Mouse (Mus musculus) midbrain, postnatal 0 days (tissue): Measurements from ENCODE around the gene Eif4e3. TPM values are rescaled to one million over a fixed set of nuclear protein-coding genes. Genes with fewer than 3 reads are reported as not detected.

Experiments
- ATAC-seq: fragments of 200-750 bp; cut with Nextera tagmentation; 2 replicates; pipeline ENCODE4 v1.8.0; 2017; ENCODE audit warnings: moderate number of reproducible peaks, mild to moderate bottlenecking, moderate TSS enrichment, moderate library complexity; ENCODE audit not compliant: low FRiP score
- DNase-seq: peaks from one replicate; pipeline ENCODE4 v3.0.0-alpha.2; 2015; ENCODE audit warnings: low spot score
- H3K27ac ChIP-seq: fragments of 300-500 bp; sonication (generic); 2 replicates; pipeline ENCODE4 v1.5.1; 2014; ENCODE audit warnings: low read depth, mild to moderate bottlenecking, low read length, mixed read lengths
- H3K27me3 ChIP-seq: fragments of 300-500 bp; sonication (generic); 2 replicates; pipeline ENCODE4 v1.6.1; 2014; ENCODE audit warnings: low read length, control low read depth, mixed read lengths; ENCODE audit not compliant: insufficient read depth
- H3K36me3 ChIP-seq: fragments of 300-500 bp; sonication (generic); 2 replicates; pipeline ENCODE4 v1.6.1; 2014; ENCODE audit warnings: low read length, control low read depth, mixed read lengths; ENCODE audit not compliant: insufficient read depth
- H3K4me1 ChIP-seq: fragments of 300-500 bp; sonication (generic); 2 replicates; pipeline ENCODE4 v1.6.1; 2014; ENCODE audit warnings: mild to moderate bottlenecking, control low read depth, antibody characterized with exemption, low read length, mixed read lengths; ENCODE audit not compliant: insufficient read depth
- H3K4me2 ChIP-seq: fragments of 300-500 bp; sonication (generic); 2 replicates; pipeline ENCODE4 v1.6.1; 2014; ENCODE audit warnings: low read depth, mild to moderate bottlenecking, low read length, mixed read lengths; ENCODE audit not compliant: poor library complexity, severe bottlenecking
- H3K4me3 ChIP-seq: fragments of 300-500 bp; sonication (generic); 2 replicates; pipeline ENCODE4 v1.5.1; 2014; ENCODE audit warnings: low read depth, mild to moderate bottlenecking, low read length, moderate library complexity
- H3K9ac ChIP-seq: fragments of 300-500 bp; sonication (generic); replicated peaks from 2 replicates; pipeline ENCODE4 v1.6.1; 2014; ENCODE audit warnings: mild to moderate bottlenecking, low read length, moderate library complexity, mixed read lengths; ENCODE audit not compliant: poor library complexity, severe bottlenecking
- H3K9me3 ChIP-seq: fragments of 300-500 bp; sonication (generic); 2 replicates; pipeline ENCODE4 v1.6.1; 2016; ENCODE audit warnings: low read length, control low read depth
- CTCF ChIP-seq: IDR thresholded peaks from 2 replicates; pipeline ENCODE4 v1.5.1; 2016; ENCODE audit warnings: antibody characterized with exemption, mild to moderate bottlenecking
- WGBS: fragments of 180-500 bp; shearing (Covaris S2); extraction: QIAGEN DNeasy Blood & Tissue Kit; methylation state at CpG from one replicate; pipeline ENCODE4 v1.1.7; 2014; 5-methylcytosine and 5-hydroxymethylcytosine counted together
- polyA plus RNA-seq: library from polyadenylated mRNA; unstranded; fragments of >200 nt; fragmentation: Nextera tagmentation; extraction: Ambion mirVana; gene quantifications from 2 replicates; pipeline ENCODE4 v1.2.1, GENCODE M21; 2015
- total RNA-seq: library from RNA; depleted of rRNA; stranded (reverse); fragments of >200 nt; gene quantifications from 2 replicates; pipeline ENCODE4 v1.2.3, GENCODE M21; 2014

Gene Eif4e3
- total and polyA plus RNA-seq, 2 experiments from 2014 or later, result 5.5 to 10.6 TPM

DNA sequence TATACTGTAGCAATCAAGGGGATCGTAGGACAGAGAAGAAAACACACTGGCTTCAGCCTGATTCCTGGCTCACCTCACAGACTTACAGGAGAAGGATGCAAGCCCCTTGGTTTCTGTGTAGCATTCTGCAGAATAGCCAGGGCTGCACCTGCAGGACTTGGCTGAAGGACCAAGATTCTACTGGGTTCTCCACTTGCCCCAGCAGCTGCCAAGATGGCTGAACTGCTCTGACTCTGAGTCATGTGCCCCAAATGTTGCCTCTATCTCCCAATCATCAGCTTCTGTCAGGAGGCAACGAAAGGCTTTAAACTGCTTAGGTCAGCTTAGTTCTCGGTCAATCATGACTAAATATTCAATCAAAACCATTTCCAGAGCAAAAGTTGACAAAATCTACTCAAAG lies 42.0 kb downstream of the Eif4e3 start:
- Histone ChIP-seq H3K27me3 (no peaks in the 10 kb centered on the region), H3K9ac (no peak overlapping the region), H3K4me2 (no peak overlapping the region), H3K9me3 (no peaks in the 10 kb centered on the region), H3K4me3 (no peak overlapping the region), H3K36me3 (0 out of 2 replicates have a peak, but pooled peaks cover 8% of the 10 kb centered on the region), H3K4me1 (no peaks in the 10 kb centered on the region), H3K27ac (no peak overlapping the region)
- no peak for TF ChIP-seq CTCF
- no peak for ATAC-seq
- no peak for DNase-seq
- WGBS, result 86% methylated on average over 3 of the region's 3 CpGs

DNA sequence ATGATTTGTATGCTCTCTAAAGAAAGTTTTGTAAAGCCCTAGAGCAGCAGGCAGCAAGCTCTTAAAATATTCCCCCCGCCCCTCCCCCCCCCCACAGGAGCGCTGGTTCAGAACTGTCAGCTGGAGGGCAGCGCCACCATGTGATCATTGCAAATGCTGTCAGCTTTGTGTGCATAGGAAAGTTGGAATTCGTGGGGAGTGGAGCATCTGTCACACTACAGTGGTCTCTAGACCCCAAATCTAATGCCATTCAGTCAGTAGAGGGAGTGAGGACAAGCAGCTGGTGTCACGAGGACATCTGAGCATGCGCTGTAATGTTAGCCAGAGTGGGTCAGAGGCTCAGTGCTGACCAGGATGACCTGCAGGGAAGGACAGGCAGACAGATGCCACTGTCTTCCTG lies 42.9 kb downstream of the Eif4e3 start:
- H3K36me3 ChIP-seq, result 0 out of 2 replicates have a peak, but pooled peaks cover 3% of the 10 kb centered on the region
- DNase-seq (peak; percentile 67), ATAC-seq (no peak)
- no peaks in the 10 kb centered on the region for H3K4me1 ChIP-seq
- peak; percentile 69 for TF ChIP-seq CTCF
- H3K27ac ChIP-seq, result no peak overlapping the region
- H3K27me3 ChIP-seq, result no peaks in the 10 kb centered on the region
- H3K4me2 ChIP-seq, result no peak overlapping the region
- H3K9me3 ChIP-seq, result no peaks in the 10 kb centered on the region
- no peak overlapping the region for H3K9ac ChIP-seq
- 10% methylated on average over 6 of the region's 6 CpGs for WGBS
- no peak overlapping the region for H3K4me3 ChIP-seq

DNA sequence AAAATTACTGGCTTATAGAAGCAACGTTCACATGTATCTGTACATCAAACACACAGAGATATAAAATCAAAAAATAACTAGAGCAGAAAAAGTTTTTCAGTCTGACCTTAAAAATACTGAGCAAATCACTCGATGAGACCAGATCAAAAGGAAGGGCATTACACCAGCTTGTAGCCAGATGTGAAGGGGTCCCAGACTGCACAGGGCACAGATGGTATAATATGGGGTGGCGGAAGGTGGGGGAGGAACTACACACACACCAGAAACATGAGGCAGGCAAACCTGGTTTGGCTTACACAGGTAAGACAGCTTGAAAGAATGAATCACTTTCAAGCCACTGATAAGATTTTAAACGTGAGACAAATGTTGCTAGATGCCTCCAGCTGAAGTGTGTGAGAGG lies 45.4 kb downstream of the Eif4e3 start:
- no peaks in the 10 kb centered on the region for H3K9me3 ChIP-seq
- no peak overlapping the region for H3K4me3 ChIP-seq
- no peak overlapping the region for H3K9ac ChIP-seq
- TF ChIP-seq CTCF, result no peak
- no peaks in the 10 kb centered on the region for H3K36me3 ChIP-seq
- H3K4me2 ChIP-seq, result no peak overlapping the region
- no peak overlapping the region for H3K27ac ChIP-seq
- no peaks in the 10 kb centered on the region for H3K4me1 ChIP-seq
- no peak for DNase-seq
- no peaks in the 10 kb centered on the region for H3K27me3 ChIP-seq
- WGBS, result 70% methylated on average over 4 of the region's 4 CpGs
- ATAC-seq, result no peak

DNA sequence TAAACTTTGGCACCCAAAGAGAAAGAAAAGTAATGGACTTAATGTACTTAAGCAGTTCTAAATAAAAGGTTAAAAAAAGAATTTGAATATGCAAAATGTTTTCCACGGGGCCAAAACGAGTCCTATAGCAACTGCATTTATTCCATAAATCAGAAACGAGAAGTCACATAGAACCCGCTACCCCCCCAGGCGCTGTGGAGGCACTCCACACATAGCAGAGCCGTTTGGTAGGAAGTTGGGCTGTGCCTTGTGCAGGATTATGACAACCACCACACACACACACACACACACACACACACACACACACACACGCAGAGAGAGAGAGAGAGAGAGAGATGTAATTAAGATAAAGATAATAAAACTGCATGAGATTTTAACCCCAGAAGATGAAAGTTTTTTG lies 46.1 kb downstream of the Eif4e3 start:
- 73% methylated on average over 7 of the region's 7 CpGs for WGBS
- Histone ChIP-seq H3K27ac (no peak overlapping the region), H3K4me2 (no peak overlapping the region), H3K4me1 (no peaks in the 10 kb centered on the region), H3K9me3 (no peaks in the 10 kb centered on the region), H3K9ac (no peak overlapping the region), H3K4me3 (no peak overlapping the region), H3K27me3 (no peaks in the 10 kb centered on the region), H3K36me3 (no peaks in the 10 kb centered on the region)
- DNase-seq, result no peak
- no peak for ATAC-seq
- no peak for TF ChIP-seq CTCF

DNA sequence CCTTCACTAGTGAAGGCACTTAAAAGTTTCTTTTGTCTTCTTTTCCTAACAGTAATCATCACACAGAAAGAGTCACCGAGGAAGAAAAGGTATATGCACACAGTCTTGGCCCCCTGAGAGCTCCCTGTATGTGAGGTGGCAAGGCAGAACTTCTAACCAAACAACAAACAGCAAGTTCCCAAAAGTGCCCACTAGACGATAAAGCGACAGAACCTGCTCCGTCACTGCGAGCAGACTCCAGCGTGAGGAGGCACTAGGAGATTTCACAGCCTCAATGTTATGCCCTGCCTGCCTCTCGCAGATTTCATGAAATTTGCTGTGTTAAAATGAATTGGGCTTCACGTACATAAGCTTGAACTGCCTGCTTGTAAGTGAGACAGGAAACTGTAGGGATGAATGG lies 46.6 kb downstream of the Eif4e3 start:
- no peaks in the 10 kb centered on the region for H3K9me3 ChIP-seq
- no peak overlapping the region for H3K9ac ChIP-seq
- no peak for ATAC-seq
- H3K27me3 ChIP-seq, result no peaks in the 10 kb centered on the region
- H3K4me1 ChIP-seq, result peaks cover 2% of the 10 kb centered on the region; the same call in 1 of the 2 replicates
- no peak for DNase-seq
- H3K36me3 ChIP-seq, result no peaks in the 10 kb centered on the region
- WGBS, result 79% methylated on average over 8 of the region's 8 CpGs
- no peak overlapping the region for H3K27ac ChIP-seq
- no peak overlapping the region for H3K4me2 ChIP-seq
- TF ChIP-seq CTCF, result no peak
- no peak overlapping the region for H3K4me3 ChIP-seq

DNA sequence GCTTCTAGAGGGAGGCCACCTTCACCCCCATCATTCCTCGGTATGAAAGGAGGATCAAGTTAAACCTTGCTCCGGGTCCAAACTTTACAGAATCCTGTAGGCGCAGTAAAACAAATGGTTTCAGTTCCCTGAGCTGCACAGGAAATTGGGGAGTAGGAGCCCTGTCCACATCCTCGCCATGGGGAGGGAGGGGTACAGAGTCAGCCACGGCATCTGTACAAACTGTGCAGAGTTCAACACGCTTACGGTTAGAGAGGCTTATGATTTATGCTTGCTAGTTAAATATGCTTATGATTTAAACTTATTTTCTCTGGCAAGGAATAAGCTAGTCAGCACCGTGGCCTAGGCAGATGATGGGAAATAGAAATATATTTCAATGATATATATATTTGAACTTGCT lies 47.1 kb downstream of the Eif4e3 start:
- no peak overlapping the region for H3K4me3 ChIP-seq
- no peaks in the 10 kb centered on the region for H3K27me3 ChIP-seq
- no peak overlapping the region for H3K4me2 ChIP-seq
- no peak overlapping the region for H3K27ac ChIP-seq
- H3K36me3 ChIP-seq, result no peaks in the 10 kb centered on the region
- no peaks in the 10 kb centered on the region for H3K9me3 ChIP-seq
- ATAC-seq, result no peak
- H3K9ac ChIP-seq, result no peak overlapping the region
- 81% methylated on average over 8 of the region's 8 CpGs for WGBS
- no peak for TF ChIP-seq CTCF
- H3K4me1 ChIP-seq, result peaks cover 2% of the 10 kb centered on the region; the same call in 1 of the 2 replicates
- DNase-seq, result no peak
